Mouse (Mus musculus): ENCODE data around the gene Snapc1.

DNA sequence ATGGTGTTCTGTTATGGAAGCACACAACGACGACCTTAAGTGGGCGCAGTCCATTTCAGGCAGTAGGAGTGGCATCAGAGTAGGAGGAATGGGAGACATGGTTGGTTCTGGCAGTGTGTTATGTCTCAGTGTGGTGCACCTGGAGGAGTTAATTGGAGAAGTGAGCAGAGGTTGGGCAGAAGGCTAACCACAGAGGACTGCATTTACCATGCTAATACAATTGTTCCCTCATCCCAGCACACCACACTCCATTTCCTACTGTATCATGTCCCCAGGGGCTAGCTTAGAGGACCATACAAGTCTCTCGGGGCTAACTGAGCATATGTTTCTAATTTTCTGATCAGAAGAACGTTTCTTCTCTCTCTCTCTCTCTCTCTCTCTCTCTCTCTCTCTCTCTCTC is 51.2 kb downstream of the Snapc1 start:
- TF ChIP-seq CTCF (IDR thresholded peaks at IDR 0.05; ENCODE audit: control insufficient read depth, insufficient read depth, insufficient read length) (no peak), USF1 (IDR thresholded peaks at IDR 0.05; ENCODE audit: low read depth) (no peak), MAX (IDR thresholded peaks at IDR 0.05) (no peak), CEBPB (IDR thresholded peaks at IDR 0.05; ENCODE audit: low read depth) (no peak), FOSL1 (IDR thresholded peaks at IDR 0.05; ENCODE audit: insufficient read depth, low read length, poor library complexity, severe bottlenecking) (no peak), MYOD1 (IDR thresholded peaks at IDR 0.05; ENCODE audit: control insufficient read depth, insufficient read length, low read depth) (no peak), MYOG (IDR thresholded peaks at IDR 0.05; ENCODE audit: control insufficient read depth, extremely low read depth, insufficient read length) (no peak)
